31 mouse cellular contexts compared by ENCODE assay signal in the genomic region with DNA sequence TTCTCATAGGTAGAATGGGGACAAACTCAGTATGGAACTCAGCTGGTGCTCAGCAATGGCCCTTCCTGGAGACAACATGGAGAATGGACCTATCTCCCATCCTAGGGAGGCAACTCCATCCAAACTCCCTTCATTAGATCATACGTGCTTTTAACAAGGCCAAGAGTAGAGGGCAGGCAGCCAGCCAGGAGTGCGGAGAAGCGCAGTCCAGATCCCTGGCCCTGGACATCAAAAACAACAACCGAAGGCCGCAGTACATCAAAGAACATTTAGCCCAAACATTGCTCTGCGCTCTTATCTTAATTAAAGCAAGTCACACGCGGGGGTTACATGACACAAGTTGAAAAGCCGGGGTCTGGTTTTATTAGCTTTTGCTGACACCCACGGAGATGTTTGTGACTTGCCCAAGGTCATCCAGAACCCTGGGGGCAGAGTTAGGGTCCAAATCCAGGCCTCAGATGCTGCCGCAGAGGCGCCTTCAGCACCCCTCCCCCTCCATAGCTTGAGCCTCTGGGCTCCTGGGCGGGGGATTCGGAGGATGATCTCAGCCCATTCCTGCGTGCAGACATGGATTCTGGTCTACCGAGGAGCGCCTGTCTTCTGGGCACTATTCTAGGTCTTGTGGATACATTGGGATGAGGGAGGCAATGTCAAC.
DNase-seq lines count a peak whose midpoint lies in the region; ATAC-seq and TF ChIP-seq lines count a peak whose summit lies in the region.
"Had no signal": no experiment of that assay in that cellular context is flagged by ENCODE, and none has a peak within 500 bp of the region (broad histone marks: within the 10 kb centered on the region; RNA-seq: fewer than 3 reads in every experiment).

No protein-coding gene starts in this region.

- ATAC-seq in heart, embryonic 12.5 days (ENCODE audit: insufficient number of reproducible peaks, low FRiP score), result no peak
- no peak for ATAC-seq in midbrain, embryonic 11.5 days (ENCODE audit: low FRiP score)
- ATAC-seq in midbrain, postnatal 0 days (ENCODE audit: low FRiP score), result no peak
- ATAC-seq: forebrain, embryonic 16.5 days; intestine, postnatal 0 days; midbrain, embryonic 13.5 days; Patski had no signal

- no peak for DNase-seq in heart, embryonic 10.5 days (ENCODE audit: low spot score)
- peak; percentile 26 for DNase-seq in midbrain, embryonic 11.5 days (ENCODE audit: low spot score, missing footprints)
- DNase-seq in midbrain, postnatal 0 days (ENCODE audit: low spot score), result no peak
- peak; percentile 20 for DNase-seq in urinary bladder, postnatal 14 days (ENCODE audit: low spot score)
- no peak for DNase-seq in urinary bladder, postnatal 36 days (ENCODE audit: low spot score in 2 of 2)
- peak; percentile 87 to 89 for DNase-seq in adrenal gland, postnatal 36 days
- no peak for DNase-seq in embryo, embryonic 9.5 days (ENCODE audit: extremely low spot score)
- DNase-seq: cerebellum, adult 11-12 months; cerebellum, adult 9-11 months; embryo, embryonic 11 days; gastrocnemius, postnatal 10 days; heart, postnatal 36 days; layer of hippocampus, adult 9-11 months; liver, embryonic 13.5 days; lung, embryonic 14.5 days; retina, postnatal 1 day; right cerebral cortex, postnatal 14 days; thymus, postnatal 14 days had no signal

- H3K4me2 ChIP-seq in heart, embryonic 12.5 days, result no peak overlapping the region
- H3K4me2 ChIP-seq in midbrain, embryonic 11.5 days, result no peak overlapping the region
- H3K4me2 ChIP-seq in midbrain, postnatal 0 days (ENCODE audit: low read depth, low read length, poor library complexity, severe bottlenecking), result no peak overlapping the region
- H3K4me2 ChIP-seq: embryonic facial prominence, embryonic 13.5 days; hindbrain, embryonic 13.5 days; kidney, embryonic 15.5 days; limb, embryonic 15.5 days; liver, embryonic 13.5 days; lung, embryonic 14.5 days; midbrain, embryonic 13.5 days had no signal

- no peaks in the 10 kb centered on the region for H3K36me3 ChIP-seq in heart, embryonic 10.5 days
- no peaks in the 10 kb centered on the region for H3K36me3 ChIP-seq in heart, embryonic 12.5 days
- no peaks in the 10 kb centered on the region for H3K36me3 ChIP-seq in midbrain, embryonic 11.5 days (ENCODE audit: control insufficient read depth, insufficient read depth, low read length)
- no peaks in the 10 kb centered on the region for H3K36me3 ChIP-seq in midbrain, postnatal 0 days (ENCODE audit: insufficient read depth, low read length)
- H3K36me3 ChIP-seq: embryonic facial prominence, embryonic 13.5 days; forebrain, embryonic 10.5 days; G1E; hindbrain, embryonic 13.5 days; kidney, embryonic 15.5 days; limb, embryonic 10.5 days; limb, embryonic 15.5 days; liver, embryonic 13.5 days; midbrain, embryonic 13.5 days had no signal

- H3K4me1 ChIP-seq in heart, embryonic 10.5 days, result peaks cover 18% of the 10 kb centered on the region
- H3K4me1 ChIP-seq in heart, embryonic 12.5 days (replicated peaks), result peaks cover 9% of the 10 kb centered on the region; the same call in 1 of the 2 replicates
- peaks cover 9% of the 10 kb centered on the region for H3K4me1 ChIP-seq in midbrain, embryonic 11.5 days (ENCODE audit: control insufficient read depth, insufficient read depth, low read length)
- H3K4me1 ChIP-seq in midbrain, postnatal 0 days (ENCODE audit: insufficient read depth, low read length), result no peaks in the 10 kb centered on the region
- H3K4me1 ChIP-seq: liver, embryonic 13.5 days had no signal

- H3K4me3 ChIP-seq in heart, embryonic 10.5 days, result no peak overlapping the region
- no peak overlapping the region for H3K4me3 ChIP-seq in heart, embryonic 12.5 days
- H3K4me3 ChIP-seq in midbrain, embryonic 11.5 days (ENCODE audit: low read depth, low read length), result no peak overlapping the region
- no peak overlapping the region for H3K4me3 ChIP-seq in midbrain, postnatal 0 days (ENCODE audit: low read depth, low read length)
- H3K4me3 ChIP-seq: embryonic facial prominence, embryonic 13.5 days; forebrain, embryonic 10.5 days; hindbrain, embryonic 13.5 days; kidney, embryonic 15.5 days; limb, embryonic 10.5 days; limb, embryonic 15.5 days; liver, embryonic 13.5 days; midbrain, embryonic 13.5 days had no signal

- 0 out of 2 replicates have a peak overlapping the region, but pooled peaks have one; percentile 29 for H3K27ac ChIP-seq in heart, embryonic 10.5 days
- no peak overlapping the region for H3K27ac ChIP-seq in heart, embryonic 12.5 days (ENCODE audit: poor library complexity, severe bottlenecking)
- no peak overlapping the region for H3K27ac ChIP-seq in midbrain, embryonic 11.5 days (ENCODE audit: low read depth, low read length)
- no peak overlapping the region for H3K27ac ChIP-seq in midbrain, postnatal 0 days (ENCODE audit: low read depth, low read length)
- H3K27ac ChIP-seq: embryonic facial prominence, embryonic 13.5 days; forebrain, embryonic 10.5 days; hindbrain, embryonic 13.5 days; kidney, embryonic 15.5 days; limb, embryonic 10.5 days; limb, embryonic 15.5 days; liver, embryonic 13.5 days; midbrain, embryonic 13.5 days had no signal

- no peak overlapping the region for H3K9ac ChIP-seq in heart, embryonic 12.5 days
- no peak overlapping the region for H3K9ac ChIP-seq in midbrain, embryonic 11.5 days (ENCODE audit: low read length)
- no peak overlapping the region for H3K9ac ChIP-seq in midbrain, postnatal 0 days (replicated peaks; ENCODE audit: low read length, poor library complexity, severe bottlenecking)
- H3K9ac ChIP-seq: embryonic facial prominence, embryonic 13.5 days; hindbrain, embryonic 13.5 days; kidney, embryonic 15.5 days; limb, embryonic 15.5 days; liver, embryonic 13.5 days; lung, embryonic 14.5 days; midbrain, embryonic 13.5 days had no signal

- WGBS in heart, embryonic 10.5 days, result 65% methylated on average over 17 of the region's 17 CpGs
- WGBS in heart, embryonic 12.5 days, result 54% methylated on average over 17 of the region's 17 CpGs
- 82% methylated on average over 17 of the region's 17 CpGs for WGBS in midbrain, embryonic 11.5 days
- 81% methylated on average over 17 of the region's 17 CpGs for WGBS in midbrain, postnatal 0 days

- no peaks in the 10 kb centered on the region for H3K9me3 ChIP-seq in heart, embryonic 10.5 days
- H3K9me3 ChIP-seq in heart, embryonic 12.5 days (replicated peaks), result no peaks in the 10 kb centered on the region
- H3K9me3 ChIP-seq in midbrain, embryonic 11.5 days (ENCODE audit: control insufficient read depth, low read length), result no peaks in the 10 kb centered on the region
- no peaks in the 10 kb centered on the region for H3K9me3 ChIP-seq in midbrain, postnatal 0 days (ENCODE audit: low read length)
- H3K9me3 ChIP-seq: embryonic facial prominence, embryonic 13.5 days; forebrain, embryonic 10.5 days; G1E; hindbrain, embryonic 13.5 days; kidney, embryonic 15.5 days; limb, embryonic 10.5 days; limb, embryonic 15.5 days; liver, embryonic 13.5 days; megakaryocyte, embryonic 14.5 days; midbrain, embryonic 13.5 days had no signal

- peaks cover 70% of the 10 kb centered on the region for H3K27me3 ChIP-seq in heart, embryonic 10.5 days (ENCODE audit: insufficient read depth, poor library complexity, severe bottlenecking)
- H3K27me3 ChIP-seq in heart, embryonic 12.5 days (replicated peaks), result peaks cover 21% of the 10 kb centered on the region; the same call in 1 of the 2 replicates
- H3K27me3 ChIP-seq in midbrain, embryonic 11.5 days (ENCODE audit: control insufficient read depth, insufficient read depth, low read length), result no peaks in the 10 kb centered on the region
- no peaks in the 10 kb centered on the region for H3K27me3 ChIP-seq in midbrain, postnatal 0 days (ENCODE audit: insufficient read depth, low read length)
- H3K27me3 ChIP-seq: embryonic facial prominence, embryonic 13.5 days; hindbrain, embryonic 13.5 days; kidney, embryonic 15.5 days; limb, embryonic 15.5 days; midbrain, embryonic 13.5 days; Patski had no signal

- no peak for TF ChIP-seq CTCF in midbrain, postnatal 0 days (IDR thresholded peaks at IDR 0.05)

Comparison
In these comparisons a context has a peak if more than half of its experiments do, and no peak if none do; other contexts are left out.
1. DNase-seq: peak in midbrain, embryonic 11.5 days (single experiment), urinary bladder, postnatal 14 days (single experiment) and adrenal gland, postnatal 36 days (2 of 2); none in heart, embryonic 10.5 days (single experiment), midbrain, postnatal 0 days (single experiment), urinary bladder, postnatal 36 days (0 of 2) and embryo, embryonic 9.5 days (single experiment).